Mouse (Mus musculus) embryonic stem cell, embryonic (primary cell): ENCODE results near the gene Zswim7.

Experiments used
- CTCF ChIA-PET, 4 experiments: fragments of 300-600 bp in 2 of 4; fragments of 350-600 bp in 2 of 4; sonication (Branson Sonifier 250); formaldehyde crosslinking; loops; one replicate each; lab custom pipeline; 2022; ENCODE audit warnings: inconsistent platforms in 2 of 4; lab: Charles Lee
- POLR2A ChIA-PET, 4 experiments: fragments of 300-600 bp in 2 of 4; fragments of 350-600 bp in 2 of 4; sonication (Branson Sonifier 250); formaldehyde crosslinking; loops; one replicate each; lab custom pipeline; 2022; ENCODE audit warnings: antibody characterized with exemption in 4 of 4, inconsistent platforms in 1 of 4; lab: Charles Lee

Gene Zswim7

GRCm38 (mm10) chr11:62224797-62225196 lies 56.4 kb downstream of the Zswim7 start:
- POLR2A ChIA-PET, result no interaction called here
- CTCF ChIA-PET, result no interaction called here

- CTCF ChIA-PET, result interaction anchor here in 1 of 4 experiments (1.0 kb wide), 1 partner anchor 54 kb away, joined by 3 read pairs; no protein-coding TSS in a partner anchor
- POLR2A ChIA-PET, result interaction anchor here in 3 of 4 experiments (0.5 to 1.2 kb wide), 4 partner anchors 10 to 25 kb away, joined by 3 to 5 read pairs (median 4); partner anchors contain the start of gene Adora2b (in 1 of the 3)
These were observed 57.2 kb downstream of the Zswim7 start for GRCm38 (mm10) chr11:62223962-62224361.

- ChIA-PET CTCF (interaction anchor here in 1 of 4 experiments (1.0 kb wide), 1 partner anchor 54 kb away, joined by 3 read pairs; no protein-coding TSS in a partner anchor), POLR2A (interaction anchor here in 3 of 4 experiments (0.5 to 1.2 kb wide), 4 partner anchors 11 to 65 kb away, joined by 3 to 4 read pairs (median 3); partner anchors contain the start of gene Adora2b (in 1 of the 3))
These were observed 57.8 kb downstream of the Zswim7 start for GRCm38 (mm10) chr11:62223416-62223815.

GRCm38 (mm10) chr11:62220756-62221510 lies 60.2 kb downstream of the Zswim7 start:
- POLR2A ChIA-PET, result interaction anchor here in 2 of 4 experiments (0.7 to 1.5 kb wide), 2 partner anchors 14 to 53 kb away, joined by 3 to 4 read pairs; no protein-coding TSS in a partner anchor

GRCm38 (mm10) chr11:62217751-62218150 lies 63.4 kb downstream of the Zswim7 start:
- ChIA-PET POLR2A (no interaction called here), CTCF (no interaction called here)

More at GRCm38 (mm10) chr11:62220756-62221510, 60.2 kb downstream of the Zswim7 start:
- CTCF ChIA-PET, result no interaction called here
